Mouse (Mus musculus): ENCODE results near the gene Pias4. TPM values are rescaled to one million over a fixed set of nuclear protein-coding genes. Genes with fewer than 3 reads are reported as not detected.
A peak's percentile ranks its signal among the peaks of the same experiment; 100 is the strongest.
"Not testable (repeated sequence)": the region's sequence is repeated elsewhere in the genome, so short reads cannot be mapped to it uniquely, and the experiment has no call there.

The Pias4 gene
- polyA plus RNA-seq, 1 experiment from 2014 or later, result 52.7 TPM

DNA sequence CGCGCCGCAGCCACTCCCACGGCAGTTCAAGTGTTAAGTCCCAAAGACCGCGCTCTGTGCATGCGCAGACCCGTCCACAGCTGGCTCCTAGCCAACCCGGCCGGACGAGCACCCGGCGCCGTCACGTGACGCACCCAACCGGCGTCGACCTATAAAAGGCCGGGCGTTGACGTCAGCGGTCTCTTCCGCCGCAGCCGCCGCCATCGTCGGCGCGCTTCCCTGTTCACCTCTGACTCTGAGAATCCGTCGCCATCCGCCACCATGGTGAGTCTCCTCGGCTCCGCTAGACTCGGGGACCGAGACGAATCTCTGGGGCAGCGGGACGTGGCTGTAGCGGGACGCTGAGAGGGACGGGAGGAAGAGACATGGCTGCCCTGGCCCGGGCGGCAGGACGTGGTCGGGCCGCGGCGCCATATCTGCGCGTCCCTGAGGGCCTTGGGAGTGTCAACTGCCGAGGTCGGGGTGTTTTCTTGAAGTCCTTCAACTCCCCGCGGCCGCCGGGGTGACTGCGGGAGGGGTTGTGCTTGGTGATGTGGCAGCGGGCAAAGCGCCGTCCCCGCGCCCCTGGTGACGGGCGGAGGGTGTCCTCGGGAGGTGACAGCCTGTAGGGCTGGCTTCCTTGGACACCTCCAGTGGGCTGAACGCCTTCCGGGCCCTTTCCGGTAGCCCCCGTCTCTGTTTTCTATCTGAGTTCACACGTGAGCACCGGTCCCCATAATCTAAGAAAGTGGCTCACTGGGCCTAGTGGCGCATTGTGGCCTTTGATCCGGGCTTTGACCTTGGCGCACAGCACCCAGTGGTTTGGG is 8.9 kb upstream of the Pias4 start, which contains the start of gene Eef2:
Gene Eef2, plus strand, starts transcription at position 166 of the 806 bp plus-strand sequence.
- H3K27ac ChIP-seq (ENCODE audit: low read depth, low read length), result peak within 1 kb of the TSS; percentile 85
- ATAC-seq (ENCODE audit: low FRiP score) (peak; percentile 81), DNase-seq (ENCODE audit: low spot score) (peak; percentile 99)
- peak within 1 kb of the TSS; percentile 92 for H3K4me2 ChIP-seq (replicated peaks; ENCODE audit: low read depth, low read length)
- peak within 1 kb of the TSS; percentile 93 for H3K9ac ChIP-seq (ENCODE audit: low read depth, low read length)
- H3K4me3 ChIP-seq (ENCODE audit: low read depth, low read length), result peak within 1 kb of the TSS; percentile 84
- no peaks in the 10 kb centered on the region for H3K27me3 ChIP-seq (ENCODE audit: control insufficient read depth, insufficient read depth, low read length)
- H3K36me3 ChIP-seq (ENCODE audit: control insufficient read depth, insufficient read depth, low read length), result peaks cover 40% of the 10 kb centered on the region
- under 1% methylated on average over 77 of the region's 77 CpGs for WGBS
- peaks cover 14% of the 10 kb centered on the region for H3K4me1 ChIP-seq (replicated peaks; ENCODE audit: control insufficient read depth, insufficient read depth, low read length)
- no peaks in the 10 kb centered on the region for H3K9me3 ChIP-seq (ENCODE audit: control insufficient read depth, low read length)

DNA sequence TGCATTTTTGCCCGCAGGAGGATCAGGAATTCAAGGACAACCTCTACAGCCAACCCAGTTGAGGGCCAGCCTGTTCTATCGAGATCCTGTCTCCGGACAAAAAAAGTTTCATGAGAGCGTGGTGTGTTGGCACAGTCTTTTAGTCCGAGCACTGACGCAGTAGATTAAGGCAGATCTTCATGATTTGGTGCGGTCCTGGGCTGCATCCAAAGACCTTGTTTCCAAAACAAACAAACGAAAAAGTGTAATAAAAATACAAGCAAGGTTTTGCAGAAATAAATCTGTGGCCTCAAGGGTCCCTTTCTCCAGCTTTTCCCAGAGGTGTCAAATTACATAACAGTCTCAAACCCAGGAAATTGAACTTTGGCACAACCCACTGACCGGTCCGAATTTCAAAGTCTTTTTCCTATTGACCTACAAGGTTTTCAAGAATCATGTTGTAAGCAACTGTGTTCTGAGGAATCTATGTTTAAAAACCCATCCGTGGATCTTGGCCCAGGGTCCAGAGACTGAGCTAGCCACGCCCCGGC is 8.3 kb upstream of the Pias4 start:
- DNase-seq (ENCODE audit: low spot score) (no peak), ATAC-seq (ENCODE audit: low FRiP score) (peak; percentile 20; the same call in 1 of the 2 replicates)
- H3K9ac ChIP-seq (ENCODE audit: low read depth, low read length), result peak overlapping the region; percentile 31; the same call in 1 of the 2 replicates
- H3K4me3 ChIP-seq (ENCODE audit: low read depth, low read length), result peak overlapping the region; percentile 84
- H3K9me3 ChIP-seq (ENCODE audit: control insufficient read depth, low read length), result no peaks in the 10 kb centered on the region
- H3K27ac ChIP-seq (ENCODE audit: low read depth, low read length), result peak overlapping the region; percentile 85
- H3K36me3 ChIP-seq (ENCODE audit: control insufficient read depth, insufficient read depth, low read length), result peaks cover 33% of the 10 kb centered on the region
- H3K4me1 ChIP-seq (replicated peaks; ENCODE audit: control insufficient read depth, insufficient read depth, low read length), result peaks cover 14% of the 10 kb centered on the region
- H3K4me2 ChIP-seq (replicated peaks; ENCODE audit: low read depth, low read length), result peak overlapping the region; percentile 35
- 9% methylated on average over 13 of the region's 13 CpGs for WGBS
- H3K27me3 ChIP-seq (ENCODE audit: control insufficient read depth, insufficient read depth, low read length), result no peaks in the 10 kb centered on the region

GRCm38 (mm10) chr10:81175345-81175701 is 7.6 kb upstream of the Pias4 start:
- ATAC-seq (ENCODE audit: low FRiP score); H3K27me3 ChIP-seq (ENCODE audit: control insufficient read depth, insufficient read depth, low read length); DNase-seq (ENCODE audit: low spot score); H3K9me3 ChIP-seq (ENCODE audit: control insufficient read depth, low read length); H3K4me3 ChIP-seq (ENCODE audit: low read depth, low read length): not testable (repeated sequence)
- Histone ChIP-seq H3K4me2 (replicated peaks; ENCODE audit: low read depth, low read length) (peak overlapping the region; percentile 67), H3K9ac (ENCODE audit: low read depth, low read length) (peak overlapping the region; percentile 76; the same call in 1 of the 2 replicates), H3K4me1 (replicated peaks; ENCODE audit: control insufficient read depth, insufficient read depth, low read length) (peaks cover 14% of the 10 kb centered on the region), H3K36me3 (ENCODE audit: control insufficient read depth, insufficient read depth, low read length) (peaks cover 26% of the 10 kb centered on the region), H3K27ac (ENCODE audit: low read depth, low read length) (peak overlapping the region; percentile 85)
- 13% methylated on average over 3 of the region's 4 CpGs for WGBS

DNA sequence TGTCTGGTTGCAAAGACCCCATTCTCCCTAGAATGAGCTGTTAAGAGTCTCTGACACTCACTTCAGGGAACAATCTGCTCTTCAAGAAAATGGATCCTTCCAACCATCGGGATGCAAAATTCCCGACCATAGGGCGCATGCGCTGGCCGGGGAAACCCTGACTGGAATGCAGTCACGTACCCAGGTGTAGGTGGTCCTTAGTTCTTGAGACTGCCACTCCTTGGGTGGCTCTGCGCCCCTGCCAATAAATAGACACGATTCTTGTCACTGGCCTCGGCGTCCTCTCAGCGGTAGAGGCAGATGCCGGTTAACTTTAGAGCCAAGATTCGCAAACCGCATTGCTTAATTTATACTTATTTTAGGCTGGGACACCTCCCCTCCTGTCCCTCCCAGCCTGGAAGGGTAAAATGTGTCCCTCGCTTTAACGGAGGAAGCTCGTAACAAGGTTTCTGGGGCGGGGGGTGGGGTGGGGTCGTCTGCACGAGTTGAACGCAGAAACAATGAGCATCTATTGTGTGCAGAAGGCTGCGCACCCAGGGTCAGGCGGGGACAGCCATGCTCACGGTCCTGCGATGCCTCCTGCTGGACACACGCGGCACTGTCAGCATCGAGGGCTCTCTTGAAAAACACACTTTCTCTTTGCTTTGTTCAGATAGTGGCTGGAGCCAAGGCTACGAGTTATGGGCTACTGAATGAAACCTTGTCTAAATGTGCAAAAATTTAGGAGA is 7.1 kb upstream of the Pias4 start:
- no peaks in the 10 kb centered on the region for H3K9me3 ChIP-seq (ENCODE audit: control insufficient read depth, low read length)
- peak; percentile 78 for ATAC-seq (ENCODE audit: low FRiP score)
- WGBS, result 4% methylated on average over 29 of the region's 29 CpGs

DNA sequence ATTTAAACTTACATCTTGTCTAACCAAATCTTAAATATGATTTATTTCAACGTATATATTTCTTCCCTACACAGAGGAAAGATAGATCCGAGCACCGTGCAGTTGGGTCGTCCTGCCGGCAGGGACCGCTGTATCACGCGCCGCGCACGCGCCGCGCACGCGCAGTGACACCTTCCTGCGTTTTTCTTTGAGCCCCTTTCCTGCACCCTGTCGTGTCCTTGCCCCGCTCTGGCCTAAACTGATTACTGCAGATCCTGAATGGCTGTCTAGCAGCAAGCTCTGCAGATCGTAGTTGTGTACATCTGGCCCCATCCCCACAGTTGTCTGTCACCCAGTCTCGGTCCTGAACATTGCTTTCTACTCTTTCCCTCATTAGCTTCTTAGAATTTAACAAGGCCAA is 5.4 kb upstream of the Pias4 start:
- peaks cover 14% of the 10 kb centered on the region for H3K4me1 ChIP-seq (replicated peaks; ENCODE audit: control insufficient read depth, insufficient read depth, low read length)

More for the DNA sequence above, 7.1 kb upstream of the Pias4 start:
- DNase-seq (ENCODE audit: low spot score), result peak; percentile 95
- Histone ChIP-seq H3K9ac (ENCODE audit: low read depth, low read length) (peak overlapping the region; percentile 76), H3K36me3 (ENCODE audit: control insufficient read depth, insufficient read depth, low read length) (peaks cover 21% of the 10 kb centered on the region), H3K27me3 (ENCODE audit: control insufficient read depth, insufficient read depth, low read length) (no peaks in the 10 kb centered on the region), H3K27ac (ENCODE audit: low read depth, low read length) (peak overlapping the region; percentile 85), H3K4me2 (replicated peaks; ENCODE audit: low read depth, low read length) (peak overlapping the region; percentile 67), H3K4me3 (ENCODE audit: low read depth, low read length) (peak overlapping the region; percentile 37), H3K4me1 (replicated peaks; ENCODE audit: control insufficient read depth, insufficient read depth, low read length) (peaks cover 14% of the 10 kb centered on the region)

DNA sequence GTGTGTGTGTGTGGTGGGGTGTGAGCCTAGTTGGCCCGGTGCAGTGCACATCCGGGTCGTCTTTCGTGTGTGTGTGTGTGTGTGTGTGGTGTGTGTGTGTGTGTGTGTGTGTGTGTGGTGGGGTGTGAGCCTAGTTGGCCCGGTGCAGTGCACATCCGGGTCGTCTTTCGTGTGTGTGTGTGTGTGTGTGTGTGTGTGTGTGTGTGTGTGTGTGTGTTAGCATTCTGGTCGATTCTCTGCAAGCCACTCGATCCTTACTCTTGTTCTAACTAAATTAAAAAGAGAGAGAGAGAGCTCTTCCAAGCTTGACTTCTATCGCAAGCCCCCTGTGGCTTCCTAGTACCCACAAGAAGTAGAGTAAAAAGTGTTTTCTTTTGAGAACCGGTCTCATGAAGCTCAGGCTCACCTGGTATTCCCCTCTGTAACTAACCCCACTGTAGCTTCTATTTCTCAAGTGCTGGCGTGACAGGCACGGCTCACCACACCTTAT is 1.7 kb upstream of the Pias4 start:
- peaks cover 11% of the 10 kb centered on the region for H3K4me1 ChIP-seq (replicated peaks; ENCODE audit: control insufficient read depth, insufficient read depth, low read length)
- DNase-seq (ENCODE audit: low spot score); H3K27me3 ChIP-seq (ENCODE audit: control insufficient read depth, insufficient read depth, low read length); H3K4me2 ChIP-seq (replicated peaks; ENCODE audit: low read depth, low read length); H3K36me3 ChIP-seq (ENCODE audit: control insufficient read depth, insufficient read depth, low read length); H3K9me3 ChIP-seq (ENCODE audit: control insufficient read depth, low read length); H3K9ac ChIP-seq (ENCODE audit: low read depth, low read length); H3K27ac ChIP-seq (ENCODE audit: low read depth, low read length); H3K4me3 ChIP-seq (ENCODE audit: low read depth, low read length); ATAC-seq (ENCODE audit: low FRiP score): not testable (repeated sequence)
- WGBS, result 54% methylated on average over 6 of the region's 14 CpGs

More for the DNA sequence above, 5.4 kb upstream of the Pias4 start:
- Histone ChIP-seq H3K27ac (ENCODE audit: low read depth, low read length) (peak overlapping the region; percentile 85), H3K9me3 (ENCODE audit: control insufficient read depth, low read length) (no peaks in the 10 kb centered on the region), H3K9ac (ENCODE audit: low read depth, low read length) (peak overlapping the region; percentile 52), H3K4me3 (ENCODE audit: low read depth, low read length) (no peak overlapping the region), H3K4me2 (replicated peaks; ENCODE audit: low read depth, low read length) (peak overlapping the region; percentile 25; the same call in 1 of the 2 replicates), H3K27me3 (ENCODE audit: control insufficient read depth, insufficient read depth, low read length) (no peaks in the 10 kb centered on the region), H3K36me3 (ENCODE audit: control insufficient read depth, insufficient read depth, low read length) (peaks cover 5% of the 10 kb centered on the region; the same call in 1 of the 2 replicates)
- WGBS, result 9% methylated on average over 21 of the region's 21 CpGs
- DNase-seq (ENCODE audit: low spot score) (peak; percentile 93), ATAC-seq (ENCODE audit: low FRiP score) (peak; percentile 11; the same call in 1 of the 2 replicates)

- Histone ChIP-seq H3K9ac (ENCODE audit: low read depth, low read length) (peak overlapping the region; percentile 29; the same call in 1 of the 2 replicates), H3K36me3 (ENCODE audit: control insufficient read depth, insufficient read depth, low read length) (no peaks in the 10 kb centered on the region), H3K27ac (ENCODE audit: low read depth, low read length) (peak overlapping the region; percentile 24; the same call in 1 of the 2 replicates), H3K27me3 (ENCODE audit: control insufficient read depth, insufficient read depth, low read length) (no peaks in the 10 kb centered on the region), H3K4me1 (replicated peaks; ENCODE audit: control insufficient read depth, insufficient read depth, low read length) (peaks cover 8% of the 10 kb centered on the region), H3K9me3 (ENCODE audit: control insufficient read depth, low read length) (no peaks in the 10 kb centered on the region), H3K4me3 (ENCODE audit: low read depth, low read length) (peak overlapping the region; percentile 27), H3K4me2 (replicated peaks; ENCODE audit: low read depth, low read length) (peak overlapping the region; percentile 66)
- WGBS, result 6% methylated on average over 29 of the region's 29 CpGs
- DNase-seq (ENCODE audit: low spot score) (peak; percentile 80), ATAC-seq (ENCODE audit: low FRiP score) (no peak)
These were observed 960 bp upstream of the Pias4 start for GRCm38 (mm10) chr10:81168521-81169244.

DNA sequence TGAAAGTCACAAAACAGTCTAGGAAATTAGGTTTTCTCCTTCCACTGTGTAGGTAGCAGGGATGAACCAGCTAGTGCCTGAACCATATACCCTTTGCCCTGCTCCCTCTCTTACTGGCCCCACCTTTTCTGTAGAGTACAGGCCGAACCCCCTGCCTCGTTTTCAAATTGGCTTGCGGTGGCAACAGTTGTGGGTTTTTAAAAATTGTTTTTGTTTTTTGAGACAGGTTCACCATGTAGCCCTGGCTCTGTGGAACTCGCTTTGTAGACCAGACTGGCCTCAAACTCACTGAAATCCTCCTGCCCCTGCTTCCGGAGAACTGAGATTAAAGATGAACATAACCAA is 336 bp upstream of the Pias4 start:
- H3K4me2 ChIP-seq (replicated peaks; ENCODE audit: low read depth, low read length), result peak overlapping the region; percentile 66
- WGBS, result 9% methylated on average over 5 of the region's 5 CpGs
- H3K27ac ChIP-seq (ENCODE audit: low read depth, low read length), result peak overlapping the region; percentile 24; the same call in 1 of the 2 replicates
- no peaks in the 10 kb centered on the region for H3K9me3 ChIP-seq (ENCODE audit: control insufficient read depth, low read length)
- DNase-seq (ENCODE audit: low spot score), result no peak
- peak overlapping the region; percentile 27 for H3K4me3 ChIP-seq (ENCODE audit: low read depth, low read length)
- H3K27me3 ChIP-seq (ENCODE audit: control insufficient read depth, insufficient read depth, low read length), result no peaks in the 10 kb centered on the region
- peak; percentile 75 for ATAC-seq (ENCODE audit: low FRiP score)
- 0 out of 2 replicates have a peak overlapping the region, but pooled peaks have one; percentile 28 for H3K9ac ChIP-seq (ENCODE audit: low read depth, low read length)
- no peaks in the 10 kb centered on the region for H3K36me3 ChIP-seq (ENCODE audit: control insufficient read depth, insufficient read depth, low read length)
- H3K4me1 ChIP-seq (replicated peaks; ENCODE audit: control insufficient read depth, insufficient read depth, low read length), result 0 out of 2 replicates have a peak, but pooled peaks cover 3% of the 10 kb centered on the region

Data from hindbrain, embryonic 11.5 days (tissue).